Mouse (Mus musculus): ENCODE results near the gene Uqcc2.
A peak's percentile ranks its signal among the peaks of the same experiment; 100 is the strongest.

GRCm38 (mm10) chr17:27106745-27107144, 27.0 kb downstream of the Uqcc2 start:
- TF ChIP-seq CTCF (IDR thresholded peaks at IDR 0.05; ENCODE audit: extremely low read depth, insufficient read depth, insufficient read length, insufficient replicate concordance), result peak; percentile 19; the same call in 1 of the 2 replicates
- no peak for TF ChIP-seq POLR2A (IDR thresholded peaks at IDR 0.05; ENCODE audit: low read depth, low read length)
